Mouse (Mus musculus) ES-Bruce4 (cell line): Measurements from ENCODE around the gene Nrxn3.

ENCODE experiments used
- CTCF ChIP-seq: IDR thresholded peaks from one replicate; pipeline ENCODE4 v1.8.1; 2011; ENCODE audit warnings: low read depth, low read length
- EP300 ChIP-seq: IDR thresholded peaks from 2 replicates; pipeline ENCODE4 v1.6.1; 2011; ENCODE audit warnings: low read depth, low read length; ENCODE audit not compliant: insufficient read depth
- POLR2A ChIP-seq: IDR thresholded peaks from one replicate; pipeline ENCODE4 v1.8.1; 2011; ENCODE audit warnings: low read length; ENCODE audit not compliant: insufficient read depth

- TF ChIP-seq CTCF (no peak), EP300 (no peak), POLR2A (no peak)
These were observed 987.8 kb downstream of the Nrxn3 start for GRCm38 (mm10) chr12:89710459-89710858.
